Mouse (Mus musculus) thymus, postnatal 36 days (tissue): Measurements from ENCODE around the gene Ankrd33b.

Source experiments
- DNase-seq, 2 experiments: peaks; one replicate each; pipeline ENCODE4 v3.0.0; 2022; ENCODE audit warnings: mixed read lengths in 2 of 2

The Ankrd33b gene

GRCm38 (mm10) chr15:31299258-31299917 is 68.1 kb downstream of the Ankrd33b start:
- DNase-seq: no peak

GRCm38 (mm10) chr15:31297777-31298137 is 69.8 kb downstream of the Ankrd33b start:
- DNase-seq: no peak

GRCm38 (mm10) chr15:31296882-31297776 is 70.4 kb downstream of the Ankrd33b start:
- DNase-seq: no peak

GRCm38 (mm10) chr15:31294311-31294710 is 73.2 kb downstream of the Ankrd33b start:
- no peak for DNase-seq

GRCm38 (mm10) chr15:31292627-31293026 is 74.9 kb downstream of the Ankrd33b start:
- no peak for DNase-seq

- DNase-seq: no peak
Measured at GRCm38 (mm10) chr15:31285695-31286094, 81.8 kb downstream of the Ankrd33b start.

- no peak for DNase-seq
Measured at GRCm38 (mm10) chr15:31284922-31285631, 82.4 kb downstream of the Ankrd33b start.

- DNase-seq: no peak
Measured at GRCm38 (mm10) chr15:31284142-31284541, 83.4 kb downstream of the Ankrd33b start.

- DNase-seq: no peak
Measured at GRCm38 (mm10) chr15:31282353-31282752, 85.2 kb downstream of the Ankrd33b start.

GRCm38 (mm10) chr15:31281830-31282229 is 85.7 kb downstream of the Ankrd33b start:
- no peak for DNase-seq

GRCm38 (mm10) chr15:31280683-31281082 is 86.8 kb downstream of the Ankrd33b start:
- no peak for DNase-seq

- no peak for DNase-seq
Measured at GRCm38 (mm10) chr15:31280059-31280458, 87.5 kb downstream of the Ankrd33b start.

GRCm38 (mm10) chr15:31279577-31280004 is 87.9 kb downstream of the Ankrd33b start:
- no peak for DNase-seq

- no peak for DNase-seq
Measured at GRCm38 (mm10) chr15:31279120-31279519, 88.4 kb downstream of the Ankrd33b start.

- no peak for DNase-seq
Measured at GRCm38 (mm10) chr15:31278090-31278489, 89.4 kb downstream of the Ankrd33b start.

- DNase-seq: no peak
Measured at GRCm38 (mm10) chr15:31273509-31273908, 94.0 kb downstream of the Ankrd33b start.

GRCm38 (mm10) chr15:31272695-31273094 is 94.8 kb downstream of the Ankrd33b start:
- DNase-seq: no peak

- no peak for DNase-seq
Measured at GRCm38 (mm10) chr15:31269558-31269957, 98.0 kb downstream of the Ankrd33b start.

- no peak for DNase-seq
Measured at GRCm38 (mm10) chr15:31268148-31268547, 99.4 kb downstream of the Ankrd33b start.

- no peak for DNase-seq
Measured at GRCm38 (mm10) chr15:31265845-31266244, 101.7 kb downstream of the Ankrd33b start.

GRCm38 (mm10) chr15:31265404-31265803 is 102.1 kb downstream of the Ankrd33b start:
- DNase-seq: no peak

- DNase-seq: peak; percentile 66 to 67
Measured at GRCm38 (mm10) chr15:31264827-31265226, 102.7 kb downstream of the Ankrd33b start.

- no peak for DNase-seq
Measured at GRCm38 (mm10) chr15:31262361-31262760, 105.2 kb downstream of the Ankrd33b start.
